Mouse (Mus musculus): ENCODE data around the gene Itgb3bp.

The Itgb3bp gene

GRCm38 (mm10) chr4:99931807-99932206 is 2.2 kb upstream of the Itgb3bp start:
- ATAC-seq (ENCODE audit: low TSS enrichment): no peak

GRCm38 (mm10) chr4:99931240-99931580 is 1.6 kb upstream of the Itgb3bp start:
- ATAC-seq (ENCODE audit: low TSS enrichment): no peak

- no peak for ATAC-seq (ENCODE audit: low TSS enrichment)
Measured at GRCm38 (mm10) chr4:99930518-99931239, 1.1 kb upstream of the Itgb3bp start.

- ATAC-seq (ENCODE audit: low TSS enrichment): peak; percentile 73
Measured at GRCm38 (mm10) chr4:99929149-99929612, 432 bp downstream of the Itgb3bp start, which contains the start of gene Pgm1. TSS of gene Pgm1 (plus strand) at chr4:99929414.

GRCm38 (mm10) chr4:99928521-99928920 is 1.1 kb downstream of the Itgb3bp start:
- ATAC-seq (ENCODE audit: low TSS enrichment): no peak

GRCm38 (mm10) chr4:99926380-99926779 is 3.2 kb downstream of the Itgb3bp start:
- ATAC-seq (ENCODE audit: low TSS enrichment): no peak

- peak; percentile 70 for ATAC-seq (ENCODE audit: low TSS enrichment)
Measured at GRCm38 (mm10) chr4:99913894-99914451, 15.6 kb downstream of the Itgb3bp start.

GRCm38 (mm10) chr4:99882405-99882804 is 47.2 kb downstream of the Itgb3bp start:
- ATAC-seq (ENCODE audit: low TSS enrichment): no peak

GRCm38 (mm10) chr4:99881882-99882281 is 47.7 kb downstream of the Itgb3bp start:
- ATAC-seq (ENCODE audit: low TSS enrichment): no peak

GRCm38 (mm10) chr4:99829094-99830073 is 100.2 kb downstream of the Itgb3bp start, which contains the start of gene Efcab7:
TSS of gene Efcab7 (plus strand) at chr4:99829198.
- peak; percentile 96 for ATAC-seq (ENCODE audit: low TSS enrichment)

- ATAC-seq (ENCODE audit: low TSS enrichment): no peak; the same call in 1 of the 2 replicates
Measured at GRCm38 (mm10) chr4:99828739-99829093, 100.9 kb downstream of the Itgb3bp start.

GRCm38 (mm10) chr4:99828337-99828736 is 101.3 kb downstream of the Itgb3bp start:
- ATAC-seq (ENCODE audit: low TSS enrichment): no peak

- no peak for ATAC-seq (ENCODE audit: low TSS enrichment)
Measured at GRCm38 (mm10) chr4:99816697-99817460, 112.7 kb downstream of the Itgb3bp start.

GRCm38 (mm10) chr4:99792365-99792764 is 137.2 kb downstream of the Itgb3bp start:
- no peak for ATAC-seq (ENCODE audit: low TSS enrichment)

GRCm38 (mm10) chr4:99773041-99773440 is 156.6 kb downstream of the Itgb3bp start:
- no peak for ATAC-seq (ENCODE audit: low TSS enrichment)

GRCm38 (mm10) chr4:99770555-99770954 is 159.1 kb downstream of the Itgb3bp start:
- no peak for ATAC-seq (ENCODE audit: low TSS enrichment)

GRCm38 (mm10) chr4:99766753-99767152 is 162.9 kb downstream of the Itgb3bp start:
- peak; percentile 81 for ATAC-seq (ENCODE audit: low TSS enrichment)

GRCm38 (mm10) chr4:99766303-99766702 is 163.3 kb downstream of the Itgb3bp start:
- no peak for ATAC-seq (ENCODE audit: low TSS enrichment)

GRCm38 (mm10) chr4:99752426-99752825 is 177.2 kb downstream of the Itgb3bp start:
- no peak for ATAC-seq (ENCODE audit: low TSS enrichment)

GRCm38 (mm10) chr4:99739836-99740235 is 189.8 kb downstream of the Itgb3bp start:
- ATAC-seq (ENCODE audit: low TSS enrichment): peak; percentile 47

- ATAC-seq (ENCODE audit: low TSS enrichment): no peak
Measured at GRCm38 (mm10) chr4:99725914-99726451, 203.6 kb downstream of the Itgb3bp start.

Measured in frontal cortex, adult (tissue).